Mouse (Mus musculus): ENCODE measurements around the gene Cacna1s. TPM values are rescaled to one million over a fixed set of nuclear protein-coding genes. Genes with fewer than 3 reads are reported as not detected.

The Cacna1s gene
- total RNA-seq (2021): 0.26 and 0.30 TPM in 2 replicates
- long read RNA-seq, experiment 1: 0 reads
- long read RNA-seq, experiment 2: 0 reads

- DNase-seq: no peak
These were observed at the start of gene Cacna1s for GRCm38 (mm10) chr1:136052547-136052946. Gene Cacna1s, plus strand, starts transcription at chr1:136052750.

DNA sequence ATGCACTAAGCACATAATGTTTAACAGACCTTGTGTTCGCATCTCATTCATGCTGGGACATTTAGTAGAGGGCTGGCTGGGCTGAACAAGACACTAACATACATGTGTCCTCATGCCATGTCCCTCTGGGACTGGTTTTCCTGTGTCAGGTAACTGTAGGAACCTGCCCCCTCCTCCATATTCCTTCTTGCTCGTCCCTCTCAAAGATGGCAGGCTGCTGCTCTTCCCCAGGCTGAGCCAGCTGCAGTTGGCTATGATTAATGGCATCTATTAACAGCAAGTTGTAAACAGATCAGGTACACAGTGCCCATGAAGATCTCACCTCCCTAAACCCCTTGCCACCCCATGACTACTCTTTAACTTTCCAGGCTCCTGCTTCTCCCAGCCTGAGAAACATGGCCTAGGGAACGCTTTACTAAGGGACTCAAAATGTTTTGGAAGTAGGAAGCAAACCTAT is 46.2 kb upstream of the Cacna1s start, which contains the start of gene Igfn1:
TSS of gene Igfn1 (minus strand) at position 51 of the 457 bp plus-strand sequence.
- no peak for DNase-seq

DNA sequence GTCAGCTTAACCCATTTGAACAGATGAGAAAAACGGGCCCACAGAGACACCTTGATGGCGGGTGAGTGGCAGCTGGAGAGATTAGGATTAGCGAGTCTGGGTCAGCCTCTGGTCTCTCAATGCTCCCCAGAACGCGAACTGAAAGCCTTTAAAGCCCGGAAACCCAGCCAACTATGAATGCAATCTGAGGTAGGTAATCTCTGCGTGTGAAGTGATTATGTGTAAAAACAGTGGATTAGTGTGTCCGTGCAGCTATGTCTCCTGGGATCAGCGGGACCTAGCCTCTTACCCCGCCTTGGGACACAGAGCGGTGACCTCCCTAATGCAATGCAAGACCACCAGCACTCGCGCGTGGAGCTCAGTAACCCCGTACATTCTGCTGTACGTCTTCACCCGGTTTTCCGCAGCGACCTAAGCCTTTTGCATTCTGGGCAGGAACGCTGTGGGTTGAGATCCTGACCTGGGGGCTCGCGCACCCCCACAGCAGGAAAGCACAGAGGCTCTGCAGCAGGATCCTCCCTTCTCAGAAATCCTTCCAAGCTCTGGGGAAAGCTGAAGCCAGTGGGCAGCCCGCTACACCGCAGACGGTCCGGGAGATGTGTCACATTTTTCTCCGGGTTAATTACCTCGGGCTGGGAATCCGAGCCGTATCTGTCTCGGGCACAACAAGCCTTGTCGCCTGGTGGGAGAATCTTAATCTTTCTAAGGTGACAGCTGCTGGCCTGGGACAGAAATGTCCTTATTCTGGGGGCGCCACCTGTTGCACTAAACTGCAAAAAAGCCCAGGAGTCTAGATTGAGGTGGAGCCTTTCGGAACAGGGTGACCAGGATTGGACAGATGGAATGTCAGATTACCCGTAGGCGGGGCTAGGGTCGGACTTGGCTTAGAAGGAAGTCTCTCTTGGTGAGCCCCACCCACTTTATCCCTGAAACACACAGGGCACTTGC is 45.1 kb upstream of the Cacna1s start, which contains the start of gene Tmem9:
TSS of gene Tmem9 (plus strand) at position 940 of the 948 bp plus-strand sequence.
- peak; percentile 89 for DNase-seq

DNA sequence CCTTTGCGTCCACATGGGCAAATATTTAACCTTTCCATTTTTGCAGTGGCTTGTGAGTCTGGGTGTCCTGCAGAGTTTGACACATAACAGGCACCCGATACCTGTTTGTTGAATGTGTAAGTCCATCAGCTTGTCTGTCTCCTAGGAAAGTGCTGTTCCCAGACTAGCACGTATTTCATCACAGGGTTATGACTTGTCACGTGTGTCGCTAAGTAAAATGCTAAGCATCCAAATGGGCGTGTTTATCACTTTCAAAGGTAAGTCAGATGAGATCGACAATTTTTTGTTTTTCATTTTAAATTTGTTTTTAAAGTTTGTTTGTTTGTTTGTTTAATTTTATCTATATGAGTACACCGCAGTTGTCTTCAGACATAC is 44.4 kb upstream of the Cacna1s start:
- no peak for DNase-seq

DNA sequence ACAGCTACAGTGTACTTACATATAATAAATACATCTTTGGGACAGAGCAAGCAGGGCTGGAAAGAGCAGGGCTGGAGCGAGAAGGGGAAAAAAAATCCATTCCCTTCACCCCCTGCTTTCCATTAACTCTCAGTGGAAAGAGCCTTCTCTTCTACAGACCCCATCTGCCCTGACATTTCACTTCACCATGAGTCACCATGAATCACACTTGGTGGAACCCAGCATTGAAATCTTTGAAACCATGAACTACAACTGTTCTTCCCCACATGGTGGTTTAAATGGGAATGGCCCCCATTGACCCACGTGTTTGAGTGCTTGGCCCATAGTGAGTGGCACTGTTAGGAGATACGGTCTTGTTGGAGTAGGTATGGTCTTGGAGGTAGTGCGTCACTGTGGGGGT is 42.3 kb upstream of the Cacna1s start:
- DNase-seq: no peak

DNA sequence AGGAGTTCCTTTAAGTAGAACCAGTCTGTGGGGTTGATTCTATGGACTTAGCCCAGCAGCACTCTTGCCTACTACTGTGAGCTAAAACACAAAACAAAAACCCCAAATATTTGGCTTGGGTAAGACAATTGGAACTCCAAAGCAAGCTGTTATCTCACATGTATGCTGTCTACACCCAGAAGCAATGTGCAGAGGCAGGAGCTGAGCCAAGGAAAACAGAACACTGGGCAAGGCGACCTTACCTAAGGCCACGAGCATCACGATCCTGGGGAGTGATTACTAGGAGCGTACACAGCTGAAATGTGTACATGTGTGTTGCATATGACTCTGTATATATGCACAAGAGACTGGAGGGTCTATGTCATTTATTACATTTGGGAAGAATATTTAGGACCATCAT is 39.0 kb upstream of the Cacna1s start:
- no peak for DNase-seq

DNA sequence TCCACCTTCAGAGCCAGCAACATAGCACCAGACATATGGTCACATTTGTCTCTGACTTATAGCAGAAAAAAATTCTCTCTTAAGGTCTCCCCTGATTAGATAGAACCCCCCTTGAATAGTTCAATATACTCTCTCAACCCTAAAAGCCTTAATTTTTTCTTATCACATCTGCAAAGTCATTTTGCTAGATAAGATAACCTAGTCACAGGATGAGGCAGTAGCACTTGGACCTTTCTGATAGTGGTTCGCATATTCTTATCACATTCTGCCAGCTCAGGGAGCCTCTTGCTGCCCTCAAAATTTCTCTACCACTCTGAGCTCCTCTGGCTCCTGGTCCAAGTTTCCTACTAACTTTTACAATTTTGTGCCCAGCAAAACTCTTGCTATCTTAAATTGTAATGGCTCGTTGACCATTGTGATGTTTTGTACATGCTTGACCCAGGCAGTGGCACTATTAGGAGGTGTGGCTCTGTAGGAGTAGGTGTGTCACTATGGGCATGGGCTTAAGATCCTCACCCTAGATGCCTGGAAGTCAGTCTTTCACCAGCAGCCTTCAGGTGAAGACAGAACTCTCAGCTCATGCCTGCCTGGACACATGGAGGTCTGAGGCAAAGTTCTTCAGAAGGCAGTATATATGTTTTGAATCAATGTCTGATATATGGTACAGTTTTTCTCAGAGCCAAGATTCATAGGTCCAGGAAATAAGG is 37.6 kb upstream of the Cacna1s start:
- no peak for DNase-seq

DNA sequence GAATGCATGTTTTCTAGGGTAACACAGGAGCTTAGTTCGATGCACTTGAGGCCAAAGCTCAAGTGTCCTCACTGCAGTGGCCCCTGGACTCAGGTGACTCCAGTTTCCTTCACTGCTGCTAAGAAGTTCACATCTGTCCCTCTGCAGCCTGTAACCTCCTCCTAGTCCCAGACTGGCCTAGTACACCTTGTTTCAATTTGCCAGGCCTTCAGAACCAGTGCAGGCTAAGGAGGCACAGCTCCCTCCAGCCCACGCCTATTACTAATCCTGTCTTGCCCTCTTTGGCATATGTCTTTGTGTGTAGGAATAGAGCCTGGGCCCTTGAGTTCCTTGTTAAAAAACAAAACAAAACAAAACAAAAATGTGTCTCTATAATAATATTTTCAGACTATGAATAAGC is 35.2 kb upstream of the Cacna1s start:
- DNase-seq: no peak

DNA sequence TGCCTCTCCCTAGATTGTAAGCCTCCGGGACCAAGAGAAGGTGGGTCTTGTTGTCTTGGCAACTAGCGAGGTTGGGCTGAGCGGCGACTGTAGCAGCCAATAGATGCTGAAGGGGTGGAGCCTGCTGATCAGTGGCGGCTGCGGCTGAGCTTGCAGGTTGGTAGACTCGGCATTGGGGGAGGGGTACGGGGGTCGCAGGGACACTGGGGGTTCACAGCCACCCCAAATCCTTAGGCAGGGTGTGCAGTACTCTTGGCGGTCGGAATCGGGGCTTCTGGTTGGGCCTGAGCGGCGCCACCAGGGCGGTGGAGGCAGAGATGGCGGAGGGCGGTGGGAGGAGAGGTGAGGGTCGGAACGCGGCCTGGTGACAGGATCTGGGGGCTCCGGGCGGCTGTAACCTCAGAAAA is 34.6 kb upstream of the Cacna1s start:
- peak; percentile 95 for DNase-seq

DNA sequence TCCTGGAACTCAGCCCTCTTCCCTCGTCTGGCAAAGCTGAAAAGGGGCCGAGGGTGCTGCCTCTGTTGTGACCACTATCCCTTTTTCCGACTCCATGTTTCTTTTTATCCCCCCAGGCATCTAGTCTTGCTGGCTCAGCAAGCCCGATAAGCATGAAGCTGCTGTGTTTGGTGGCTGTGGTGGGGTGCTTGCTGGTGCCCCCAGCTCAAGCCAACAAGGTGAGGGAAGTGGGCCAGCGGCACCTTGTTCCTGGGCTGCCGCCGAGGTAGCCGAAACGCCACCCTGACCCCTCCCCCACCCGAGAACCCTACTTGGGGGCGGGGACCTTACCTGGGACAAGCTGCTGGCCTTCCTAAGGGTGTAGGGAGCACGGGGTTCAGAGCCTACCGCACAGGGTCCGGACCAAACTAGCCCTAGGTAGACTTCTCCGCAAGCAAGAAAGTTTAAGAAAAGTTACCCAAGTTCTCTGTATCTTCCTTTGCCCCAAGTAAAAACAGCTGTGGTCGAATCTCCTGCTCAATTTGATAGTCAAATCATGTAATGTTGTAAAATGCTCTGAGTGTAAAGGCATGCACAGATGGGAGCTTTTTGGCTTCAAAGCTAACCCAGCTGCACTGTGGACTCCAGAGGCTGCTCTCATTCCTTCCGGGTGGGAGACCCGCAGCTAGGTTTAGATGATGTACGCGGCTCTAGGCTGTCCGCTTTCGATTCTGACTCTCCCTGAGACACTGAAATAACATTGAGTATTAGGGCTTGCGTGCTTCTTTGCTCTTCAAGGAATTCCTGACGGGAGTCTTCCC is 34.0 kb upstream of the Cacna1s start:
- peak; percentile 47 for DNase-seq

GRCm38 (mm10) chr1:136030201-136030600 is 22.3 kb upstream of the Cacna1s start:
- no peak for DNase-seq

- no peak for DNase-seq
These were observed 20.9 kb upstream of the Cacna1s start for GRCm38 (mm10) chr1:136031697-136032096.

DNA sequence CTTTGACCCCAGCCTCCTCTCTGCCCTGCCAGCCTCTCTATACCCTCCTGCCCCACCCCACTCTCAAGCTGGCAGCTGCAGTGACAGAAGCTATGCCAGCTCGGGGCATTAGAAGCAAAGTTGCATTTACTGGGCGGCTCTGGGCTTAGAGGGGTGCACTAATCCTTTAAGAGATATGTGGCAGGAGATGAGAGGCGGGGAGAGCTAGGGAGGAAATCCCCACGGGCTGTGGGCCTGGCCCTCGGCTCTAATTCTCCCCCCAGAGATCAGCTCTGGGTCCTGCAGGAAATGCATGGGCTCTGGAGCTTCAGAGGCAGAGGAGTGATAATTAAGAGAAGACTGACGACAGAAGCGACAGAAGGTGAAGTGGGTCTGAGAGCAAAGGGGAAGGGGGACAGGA is 19.6 kb upstream of the Cacna1s start:
- no peak for DNase-seq

DNA sequence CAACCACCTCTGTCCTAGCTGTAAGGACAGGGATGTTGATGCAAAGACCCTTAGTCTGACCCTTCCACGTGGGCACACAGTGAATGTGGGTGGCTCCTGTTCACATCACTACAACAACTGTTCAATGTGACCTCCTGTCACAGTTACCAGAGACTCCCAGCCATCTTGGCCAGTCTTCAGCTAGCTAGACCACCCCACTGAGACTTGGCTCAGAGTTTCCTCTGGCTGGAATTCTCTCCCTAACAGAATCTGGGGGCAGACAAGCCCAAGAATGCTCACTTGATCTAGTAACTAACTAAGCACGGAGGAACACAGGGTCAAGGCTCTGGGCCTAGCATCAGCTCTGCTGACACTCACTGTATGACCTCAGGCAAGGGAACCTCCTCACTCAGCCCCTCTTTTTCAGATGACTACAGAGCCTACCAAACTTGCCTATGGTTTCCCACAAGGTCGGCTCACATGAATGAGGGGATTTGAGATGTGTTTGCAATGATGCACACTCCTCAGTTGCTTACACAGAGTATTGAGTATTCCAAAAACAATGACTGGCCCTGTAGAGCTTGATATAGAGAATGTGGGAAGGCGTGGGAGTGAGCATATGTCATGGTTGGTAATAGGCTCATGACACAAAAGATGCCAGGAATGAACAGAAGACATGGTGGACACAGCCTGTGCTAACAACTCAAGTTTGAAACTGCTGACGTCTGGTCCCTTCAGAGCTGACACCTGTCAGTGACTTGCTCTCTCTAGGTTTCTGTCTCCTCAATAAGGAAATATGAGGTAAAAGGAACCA is 13.6 kb upstream of the Cacna1s start:
- no peak for DNase-seq

- no peak for DNase-seq
These were observed 12.1 kb upstream of the Cacna1s start for GRCm38 (mm10) chr1:136040452-136040851.

DNA sequence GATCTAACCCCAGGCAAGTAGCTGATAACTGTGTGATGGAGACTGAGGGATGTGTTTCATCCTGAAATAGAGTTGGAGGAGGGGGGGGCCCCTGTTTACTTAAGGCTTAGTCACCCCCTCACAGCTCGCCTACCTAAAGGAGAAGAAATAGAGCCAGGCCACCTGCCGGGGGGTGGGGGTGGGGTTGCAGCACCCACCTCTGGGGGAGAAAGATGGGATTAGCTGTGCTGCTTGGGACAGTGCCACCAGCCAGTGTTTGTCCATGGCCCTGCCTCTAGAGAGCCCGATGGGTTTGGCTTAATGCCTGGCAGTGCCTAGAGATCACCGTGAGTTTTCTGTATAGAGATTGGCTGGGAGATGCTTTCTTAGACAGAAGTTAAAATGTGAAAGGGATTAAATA is 11.7 kb upstream of the Cacna1s start:
- no peak for DNase-seq

DNA sequence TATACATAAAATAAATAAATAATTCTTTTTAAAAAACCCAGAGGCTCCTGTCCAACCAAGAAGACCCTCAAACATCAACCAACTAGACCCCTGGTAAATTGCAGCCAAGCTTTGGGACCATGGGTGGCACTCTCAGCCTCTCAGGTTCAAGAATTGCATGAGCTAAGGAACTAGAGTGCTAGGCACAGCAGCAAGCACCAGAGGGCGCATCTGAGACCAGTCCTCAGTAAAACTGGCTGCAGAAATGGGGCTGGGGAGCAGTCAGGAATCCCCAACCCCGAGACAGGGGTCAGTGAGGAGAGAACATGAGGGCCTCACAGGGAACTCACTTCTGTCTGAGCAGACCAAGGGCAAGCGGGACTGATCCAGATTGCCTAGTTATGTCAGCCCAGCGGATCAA is 6.8 kb upstream of the Cacna1s start:
- DNase-seq: peak; percentile 69

GRCm38 (mm10) chr1:136047432-136047831 is 5.1 kb upstream of the Cacna1s start:
- peak; percentile 65 for DNase-seq

- no peak for DNase-seq
These were observed 4.7 kb upstream of the Cacna1s start for GRCm38 (mm10) chr1:136047894-136048293.

GRCm38 (mm10) chr1:136050312-136051012 is 2.1 kb upstream of the Cacna1s start, which contains the start of gene Ascl5:
Gene Ascl5, plus strand, starts transcription at chr1:136050804.
- DNase-seq: no peak

DNA sequence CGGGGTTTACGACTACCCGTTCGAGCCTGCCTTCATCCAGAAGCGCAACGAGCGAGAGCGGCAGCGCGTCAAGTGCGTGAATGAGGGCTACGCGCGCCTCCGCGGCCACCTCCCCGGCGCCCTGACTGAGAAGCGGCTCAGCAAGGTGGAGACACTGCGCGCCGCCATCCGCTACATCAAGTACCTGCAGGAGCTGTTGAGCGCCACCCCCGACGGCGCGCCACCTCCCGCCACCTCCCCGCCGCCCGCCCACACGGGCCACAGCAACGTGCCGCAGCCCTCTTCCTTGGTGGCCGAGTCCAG is 1.6 kb upstream of the Cacna1s start:
- peak; percentile 27 for DNase-seq
